Mouse (Mus musculus) kidney, adult 18-20 months (tissue): ENCODE measurements around the gene Trap1.
"Not testable (repeated sequence)": the region's sequence is repeated elsewhere in the genome, so short reads cannot be mapped to it uniquely, and the experiment has no call there.

ENCODE experiments used
- DNase-seq: peaks from one replicate; pipeline ENCODE4 v3.0.0; 2021

Trap1 gene

GRCm38 (mm10) chr16:4077384-4078061, at the start of gene Trap1:
Gene Trap1 (minus strand): TSS chr16:4077827.
- peak; percentile 97 for DNase-seq

DNA sequence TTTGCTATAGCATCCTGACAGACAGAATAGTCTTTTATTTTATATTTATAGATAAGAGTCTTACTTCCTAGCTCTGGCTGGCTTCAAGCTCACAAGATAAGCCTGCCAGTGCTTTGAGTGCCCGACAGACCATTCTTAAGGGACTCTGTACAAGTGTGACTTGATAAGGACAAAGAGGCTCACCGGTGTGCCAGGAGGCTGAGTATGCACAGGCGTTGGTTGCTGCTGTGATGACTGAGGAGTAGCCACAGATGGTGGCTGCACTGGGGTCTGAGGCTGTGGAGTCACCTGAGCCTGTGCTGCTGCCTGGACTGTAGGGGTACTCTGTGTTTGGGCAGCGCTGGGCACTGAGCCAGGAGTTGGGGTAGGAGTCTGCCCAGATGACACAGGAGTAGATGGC, 39.4 kb upstream of the Trap1 start:
- DNase-seq, result no peak

GRCm38 (mm10) chr16:4100374-4100773, 22.7 kb upstream of the Trap1 start:
- DNase-seq, result no peak

DNA sequence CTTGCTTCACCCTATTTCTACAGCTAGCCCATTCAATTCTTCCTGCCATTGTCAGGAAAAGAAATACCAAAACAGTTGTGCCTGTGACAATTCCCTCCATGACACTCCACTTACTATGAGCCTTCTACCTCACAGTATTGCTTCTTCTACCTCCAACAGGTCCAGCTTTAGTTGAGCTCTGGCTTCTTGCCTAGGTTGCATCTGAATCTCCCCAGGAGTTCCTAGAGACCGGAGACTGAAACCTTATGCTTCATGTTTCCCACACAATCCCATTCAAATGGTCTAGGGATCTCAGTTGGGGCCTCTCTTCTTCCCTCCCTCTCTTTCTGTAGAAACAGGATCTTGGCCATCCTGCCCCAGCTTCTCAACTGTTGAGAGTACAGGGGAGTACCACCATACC, 19.9 kb upstream of the Trap1 start:
- no peak for DNase-seq

- DNase-seq, result no peak
Measured at GRCm38 (mm10) chr16:4096898-4097297, 19.3 kb upstream of the Trap1 start.

DNA sequence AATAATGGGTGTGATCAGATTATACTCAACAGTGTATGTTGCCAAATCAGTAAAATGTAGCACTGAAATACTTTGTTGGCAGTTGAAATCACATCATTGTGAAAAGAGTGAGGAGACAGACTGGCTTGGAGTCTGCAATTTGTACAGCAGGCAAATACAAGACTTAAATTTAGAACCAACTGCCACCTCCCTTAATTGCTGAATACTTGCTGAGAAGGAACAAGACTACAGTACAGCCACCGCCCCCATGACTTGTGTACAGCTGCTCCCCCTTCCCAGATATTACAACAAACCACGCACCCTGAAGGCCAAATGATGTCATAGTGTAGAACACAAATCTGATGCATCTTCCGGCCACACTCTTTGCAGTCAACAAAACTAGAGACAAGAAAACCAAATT, 18.5 kb upstream of the Trap1 start:
- no peak for DNase-seq

- DNase-seq, result no peak
Measured at GRCm38 (mm10) chr16:4087214-4087913, 9.7 kb upstream of the Trap1 start.

- no peak for DNase-seq
Measured at GRCm38 (mm10) chr16:4085851-4086387, 8.3 kb upstream of the Trap1 start.

DNA sequence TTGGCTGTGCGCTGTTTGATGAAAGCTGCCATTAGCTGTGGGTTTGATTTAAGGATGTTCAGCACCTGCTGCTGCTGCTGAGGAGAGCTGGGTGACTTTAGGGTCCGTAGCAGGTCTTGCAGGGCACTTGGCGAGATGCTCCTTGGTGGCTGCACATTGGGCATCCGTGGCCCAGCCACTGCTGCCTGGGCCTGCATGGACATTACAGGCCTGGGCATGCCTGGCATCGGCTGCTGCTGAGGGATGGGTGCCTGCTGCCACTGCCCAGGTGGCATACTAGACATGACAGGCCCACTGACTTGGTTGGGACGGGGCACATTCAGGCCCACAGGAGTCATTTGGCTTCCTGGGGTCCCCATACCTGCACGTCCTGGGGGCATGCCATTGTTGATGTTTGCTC, 7.4 kb upstream of the Trap1 start:
- no peak for DNase-seq

- not testable (repeated sequence) for DNase-seq
Measured at GRCm38 (mm10) chr16:4080419-4080818, 2.8 kb upstream of the Trap1 start.

DNA sequence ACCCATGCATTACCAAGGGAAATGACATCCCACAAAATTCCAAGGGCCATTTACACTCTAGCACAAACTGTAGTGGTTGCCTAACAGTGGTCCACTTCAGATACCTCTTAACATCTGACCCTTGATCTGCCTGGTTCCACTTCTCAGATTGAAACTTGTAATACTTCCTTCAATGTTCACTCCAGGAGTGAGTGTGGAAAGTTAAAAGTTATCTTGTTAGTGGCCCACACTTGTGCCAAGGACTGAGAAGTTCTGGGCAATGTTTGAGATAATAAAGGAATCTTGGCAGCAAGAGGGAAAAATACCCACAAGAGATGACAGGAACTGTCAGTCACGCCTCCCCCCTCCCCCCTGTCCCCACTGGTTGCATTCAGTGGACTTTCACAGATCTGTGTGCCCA, 2.0 kb upstream of the Trap1 start:
- DNase-seq, result no peak

- DNase-seq, result not testable (repeated sequence)
Measured at GRCm38 (mm10) chr16:4078302-4078701, 675 bp upstream of the Trap1 start.

- DNase-seq, result no peak
Measured at GRCm38 (mm10) chr16:4074836-4075235, 2.8 kb downstream of the Trap1 start.

GRCm38 (mm10) chr16:4074297-4074696, 3.3 kb downstream of the Trap1 start:
- no peak for DNase-seq

DNA sequence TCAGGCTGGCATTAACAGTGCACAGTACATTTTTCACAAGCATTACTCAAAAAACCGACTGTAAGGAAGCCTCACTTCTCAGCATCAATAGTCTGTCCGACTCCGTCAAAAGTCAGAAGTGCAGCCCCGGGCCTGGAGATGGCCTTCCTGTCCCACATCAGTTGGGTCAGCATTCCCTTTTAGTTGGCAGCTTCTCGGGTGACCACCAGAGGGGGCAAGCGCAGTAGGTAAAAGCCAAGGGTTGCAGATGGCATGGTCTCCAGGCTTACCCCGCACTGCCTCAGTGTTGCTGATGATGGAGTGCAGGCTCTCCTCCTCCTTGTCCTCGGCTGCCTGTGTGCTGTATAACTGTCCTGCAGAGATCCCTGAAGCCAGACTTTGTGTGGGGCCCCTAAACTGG, 9.0 kb downstream of the Trap1 start:
- DNase-seq, result peak; percentile 67

- no peak for DNase-seq
Measured at GRCm38 (mm10) chr16:4064945-4065344, 12.7 kb downstream of the Trap1 start.

GRCm38 (mm10) chr16:4053811-4054210, 23.8 kb downstream of the Trap1 start:
- DNase-seq, result no peak

GRCm38 (mm10) chr16:4052601-4053000, 25.0 kb downstream of the Trap1 start:
- no peak for DNase-seq

DNA sequence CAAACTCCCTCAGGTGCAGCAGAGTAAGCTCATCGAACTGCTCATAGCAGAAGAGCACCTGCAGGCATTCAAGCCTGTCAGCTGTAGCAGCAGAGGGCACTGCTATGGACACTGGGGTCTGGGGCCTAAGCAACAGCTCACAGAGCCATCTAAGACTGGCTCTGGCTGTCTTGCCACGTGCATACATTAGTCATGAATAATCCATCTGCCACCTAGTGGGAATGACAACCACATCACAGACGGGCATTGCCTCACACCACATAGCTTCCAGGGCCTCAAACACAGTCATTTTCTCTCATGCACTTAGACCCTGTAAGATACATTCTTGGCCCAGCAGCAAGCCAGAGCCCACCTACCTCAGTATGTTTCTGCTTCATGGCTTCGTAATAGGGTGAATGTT, 32.1 kb downstream of the Trap1 start:
- peak; percentile 44 for DNase-seq

- DNase-seq, result peak; percentile 50
Measured at GRCm38 (mm10) chr16:4044093-4044492, 33.5 kb downstream of the Trap1 start.

DNA sequence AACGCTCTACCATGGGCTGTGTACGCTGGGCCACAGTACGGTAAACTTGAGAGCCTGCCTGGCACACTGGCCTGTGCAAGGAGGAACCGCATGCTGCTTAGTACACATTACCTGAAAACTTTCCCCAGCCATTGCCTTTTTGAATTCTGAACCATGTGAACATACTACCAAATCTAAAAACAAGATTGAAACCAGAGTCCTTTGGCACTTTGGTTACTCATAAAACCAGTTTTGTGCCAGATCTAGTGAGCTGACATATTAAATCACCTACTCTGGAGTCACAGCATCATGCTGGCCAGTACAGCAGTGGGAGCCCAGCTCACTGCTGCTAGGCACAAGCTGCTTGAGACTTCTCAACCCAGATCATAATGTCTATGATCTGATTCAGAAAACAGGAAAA, 36.0 kb downstream of the Trap1 start:
- peak; percentile 49 for DNase-seq

DNA sequence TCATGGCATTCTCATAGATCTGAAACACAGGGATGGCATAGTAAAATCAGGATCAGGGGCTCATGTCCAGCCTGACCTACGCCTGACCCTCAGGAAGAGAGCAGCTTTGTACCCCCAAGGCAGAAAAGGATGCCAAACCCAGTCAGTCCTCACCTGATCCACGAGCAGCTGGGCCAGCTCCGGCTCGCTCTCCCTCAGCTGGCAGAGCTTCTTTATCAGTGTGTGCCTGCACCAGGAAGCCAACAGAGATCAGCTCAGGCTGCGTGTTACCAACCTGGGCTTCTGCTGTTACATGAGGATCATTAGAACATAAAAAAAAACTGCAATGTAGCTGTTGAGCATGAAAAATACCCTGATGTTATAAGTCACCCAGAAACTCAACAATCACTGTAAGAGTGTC, 37.4 kb downstream of the Trap1 start:
- no peak for DNase-seq

DNA sequence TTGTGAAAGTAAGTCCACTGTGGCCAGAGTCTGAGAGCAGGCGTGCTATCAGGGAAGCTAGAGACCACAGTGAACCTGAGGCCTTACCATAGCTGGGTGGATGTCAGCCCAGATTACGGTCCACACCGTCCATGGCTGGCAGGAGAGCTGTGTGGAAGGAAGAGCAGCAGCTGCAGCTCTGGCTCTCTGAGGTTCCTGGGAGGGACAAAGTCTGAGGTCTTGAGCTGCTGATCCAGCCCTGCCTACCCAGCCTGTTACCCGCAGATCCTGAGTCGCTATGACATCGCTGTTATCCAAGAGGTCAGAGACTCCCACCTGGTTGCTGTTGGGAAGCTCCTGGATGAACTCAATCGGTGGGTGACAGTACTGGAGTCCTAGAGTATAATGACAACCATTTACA, 39.9 kb downstream of the Trap1 start:
- peak; percentile 40 for DNase-seq

- DNase-seq, result peak; percentile 59
Measured at GRCm38 (mm10) chr16:4036807-4037206, 40.8 kb downstream of the Trap1 start, which contains the start of gene Dnase1. Gene Dnase1 (plus strand): TSS chr16:4036942.
